23 mouse cellular contexts compared by ENCODE assay signal in the genomic region with DNA sequence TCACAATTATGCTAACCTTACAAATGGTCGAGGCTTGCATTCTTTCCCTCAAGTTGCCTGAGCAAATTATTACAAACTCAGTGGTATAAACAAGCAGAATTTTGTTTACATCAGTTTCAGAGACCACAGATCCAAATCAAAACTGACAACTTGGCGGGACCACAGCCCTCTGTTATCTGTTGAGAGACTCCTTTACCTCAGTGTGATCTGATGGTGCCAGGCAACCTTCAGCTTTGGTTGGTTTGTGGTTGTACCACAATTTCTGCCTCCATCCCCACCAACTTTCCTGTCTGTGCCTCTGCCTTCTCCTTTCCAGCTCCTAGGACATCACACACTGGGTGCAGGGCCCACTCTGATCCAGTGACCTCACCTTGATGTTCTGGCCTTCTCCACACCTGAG. TPM values are rescaled to one million over a fixed set of nuclear protein-coding genes. Genes with fewer than 3 reads are reported as not detected.
"Had no signal": no experiment of that assay in that cellular context is flagged by ENCODE, and none has a peak within 500 bp of the region (broad histone marks: within the 10 kb centered on the region; RNA-seq: fewer than 3 reads in every experiment).

No protein-coding gene starts in this region.

- ATAC-seq: liver, embryonic 12.5 days; midbrain, embryonic 13.5 days; midbrain, embryonic 16.5 days had no signal

- H3K4me2 ChIP-seq: kidney, embryonic 15.5 days; limb, embryonic 12.5 days; limb, embryonic 15.5 days; liver, embryonic 12.5 days; liver, embryonic 15.5 days; lung, embryonic 15.5 days; midbrain, embryonic 13.5 days; neural tube, embryonic 13.5 days had no signal

- H3K36me3 ChIP-seq: kidney, embryonic 15.5 days; limb, embryonic 12.5 days; limb, embryonic 15.5 days; liver, embryonic 12.5 days; liver, embryonic 15.5 days; lung, embryonic 15.5 days; midbrain, embryonic 13.5 days; neural tube, embryonic 13.5 days had no signal

- H3K4me1 ChIP-seq: kidney, embryonic 15.5 days; limb, embryonic 12.5 days; limb, embryonic 15.5 days; liver, embryonic 12.5 days; lung, embryonic 15.5 days; midbrain, embryonic 13.5 days; neural tube, embryonic 13.5 days had no signal

- H3K9me3 ChIP-seq: kidney, embryonic 15.5 days; limb, embryonic 12.5 days; limb, embryonic 15.5 days; liver, embryonic 12.5 days; liver, embryonic 15.5 days; lung, embryonic 15.5 days; midbrain, embryonic 13.5 days; neural tube, embryonic 13.5 days had no signal

- DNase-seq: kidney, adult 8-10 months; kidney, postnatal 10 days; kidney, postnatal 36 days; left cerebral cortex, postnatal 4 days; lung, adult 18-20 months; lung, postnatal 10 days; lung, postnatal 36 days; retina, postnatal 1 day; right cerebral cortex, postnatal 25 days; spleen, adult 18-20 months; thymus, adult 2 months; thymus, postnatal 14 days; thymus, postnatal 4 days had no signal

- H3K9ac ChIP-seq: kidney, embryonic 15.5 days; limb, embryonic 12.5 days; limb, embryonic 15.5 days; liver, embryonic 12.5 days; liver, embryonic 15.5 days; lung, embryonic 15.5 days; midbrain, embryonic 13.5 days; neural tube, embryonic 13.5 days had no signal

- H3K27me3 ChIP-seq: kidney, embryonic 15.5 days; limb, embryonic 12.5 days; limb, embryonic 15.5 days; liver, embryonic 12.5 days; liver, embryonic 15.5 days; lung, embryonic 15.5 days; midbrain, embryonic 13.5 days; neural tube, embryonic 13.5 days had no signal

- H3K4me3 ChIP-seq: kidney, embryonic 15.5 days; limb, embryonic 12.5 days; limb, embryonic 15.5 days; liver, embryonic 12.5 days; liver, embryonic 15.5 days; lung, embryonic 15.5 days; midbrain, embryonic 13.5 days; myocyte; neural tube, embryonic 13.5 days had no signal

- H3K27ac ChIP-seq: kidney, embryonic 15.5 days; limb, embryonic 12.5 days; limb, embryonic 15.5 days; liver, embryonic 12.5 days; liver, embryonic 15.5 days; lung, embryonic 15.5 days; midbrain, embryonic 13.5 days; neural tube, embryonic 13.5 days had no signal

RNA-seq across cellular contexts. Expression of gene Slamf1, which starts 29.3 kb away (rescaled TPM):
- polyA plus RNA-seq: myocyte had no signal

RNA-seq across cellular contexts. Expression of gene Cd84, which starts 43.3 kb away (rescaled TPM):
- polyA plus RNA-seq: myocyte had no signal
